Mouse (Mus musculus) stomach, embryonic 15.5 days (tissue): ENCODE measurements around the gene Gxylt2. TPM values are rescaled to one million over a fixed set of nuclear protein-coding genes. Genes with fewer than 3 reads are reported as not detected.

Source experiments
- ATAC-seq: fragments of 200-750 bp; cut with Nextera tagmentation; 2 replicates; pipeline ENCODE4 v1.8.0; 2017; ENCODE audit warnings: low read depth, moderate number of reproducible peaks, moderate TSS enrichment; ENCODE audit not compliant: insufficient read depth, low FRiP score
- H3K27ac ChIP-seq: fragments of 300-500 bp; sonication (generic); 2 replicates; pipeline ENCODE4 v1.5.1; 2015; ENCODE audit warnings: mild to moderate bottlenecking, inconsistent platforms
- H3K27me3 ChIP-seq: fragments of 300-500 bp; sonication (generic); replicated peaks from 2 replicates; pipeline ENCODE4 v1.6.1; 2015; ENCODE audit warnings: inconsistent platforms
- H3K36me3 ChIP-seq: fragments of 300-500 bp; sonication (generic); 2 replicates; pipeline ENCODE4 v1.6.1; 2015; ENCODE audit warnings: inconsistent platforms
- H3K4me1 ChIP-seq: fragments of 300-500 bp; sonication (generic); 2 replicates; pipeline ENCODE4 v1.6.1; 2015; ENCODE audit warnings: inconsistent platforms
- H3K4me2 ChIP-seq: fragments of 300-500 bp; sonication (generic); 2 replicates; pipeline ENCODE4 v1.6.1; 2015; ENCODE audit warnings: mild to moderate bottlenecking, inconsistent platforms
- H3K4me3 ChIP-seq: fragments of 300-500 bp; sonication (generic); replicated peaks from 2 replicates; pipeline ENCODE4 v1.5.1; 2015; ENCODE audit warnings: inconsistent platforms
- H3K9ac ChIP-seq: fragments of 300-500 bp; sonication (generic); 2 replicates; pipeline ENCODE4 v1.6.1; 2015; ENCODE audit warnings: inconsistent platforms
- H3K9me3 ChIP-seq: fragments of 300-500 bp; sonication (generic); 2 replicates; pipeline ENCODE4 v1.6.1; 2016; ENCODE audit warnings: inconsistent platforms
- WGBS: fragments of 180-500 bp; shearing (Covaris S2); methylation state at CpG from one replicate; pipeline ENCODE4 v1.1.7; 2015; 5-methylcytosine and 5-hydroxymethylcytosine counted together
- polyA plus RNA-seq: library from polyadenylated mRNA; unstranded; fragments of >200 nt; fragmentation: Nextera tagmentation; extraction: Ambion mirVana; gene quantifications from 2 replicates; pipeline ENCODE4 v1.2.1, GENCODE M21; 2015

Gene Gxylt2
- polyA plus RNA-seq, 1 experiment from 2014 or later = 1.6 TPM

DNA sequence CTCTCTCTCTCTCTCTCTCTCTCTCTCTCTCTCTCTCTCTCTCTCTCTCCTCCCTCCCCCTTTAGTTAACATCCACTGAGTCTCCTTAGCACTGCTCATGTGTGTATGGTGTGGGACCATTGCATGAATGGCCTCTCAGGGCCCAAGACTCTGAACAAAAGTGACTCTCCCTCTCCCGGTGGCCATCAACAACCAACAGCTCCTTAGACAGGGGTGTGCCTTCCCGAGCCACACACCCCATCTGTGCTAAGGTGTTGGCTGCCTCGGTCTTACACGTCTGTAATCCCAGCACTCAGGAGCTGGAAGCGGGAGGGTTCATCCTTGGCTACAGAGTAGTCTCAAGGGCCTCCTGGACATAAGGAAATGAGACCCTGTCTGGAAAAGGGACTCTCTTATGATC is 4.5 kb upstream of the Gxylt2 start:
- Histone ChIP-seq H3K4me1 (no peaks in the 10 kb centered on the region), H3K9me3 (no peaks in the 10 kb centered on the region), H3K27me3 (peaks cover 16% of the 10 kb centered on the region), H3K4me2 (no peak overlapping the region), H3K27ac (no peak overlapping the region), H3K9ac (no peak overlapping the region), H3K4me3 (no peak overlapping the region), H3K36me3 (no peaks in the 10 kb centered on the region)
- WGBS = 76% methylated on average over 5 of the region's 5 CpGs
- no peak for ATAC-seq

DNA sequence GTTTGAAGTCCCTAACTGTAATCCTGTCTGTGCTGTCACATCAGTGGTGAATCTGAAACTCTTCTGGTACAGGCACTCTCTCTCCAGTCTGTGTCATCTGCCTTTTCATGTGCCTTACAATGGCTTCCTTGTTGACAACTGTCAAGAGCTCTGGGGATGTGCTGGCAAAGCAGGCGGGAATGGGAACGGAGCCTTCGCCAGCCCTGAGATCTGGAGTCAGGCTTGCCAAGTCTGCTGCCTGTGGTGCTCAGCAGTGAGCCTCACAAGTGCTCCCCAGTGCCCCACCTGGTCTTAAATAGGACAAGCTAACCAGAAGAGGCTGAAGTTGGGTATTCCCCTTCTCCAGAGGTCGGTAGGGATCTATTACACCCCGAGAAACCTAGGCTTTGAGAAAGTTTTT is 3.8 kb upstream of the Gxylt2 start:
- H3K9me3 ChIP-seq = no peaks in the 10 kb centered on the region
- no peak overlapping the region for H3K27ac ChIP-seq
- no peaks in the 10 kb centered on the region for H3K36me3 ChIP-seq
- no peak overlapping the region for H3K4me2 ChIP-seq
- no peak overlapping the region for H3K4me3 ChIP-seq
- peaks cover 17% of the 10 kb centered on the region for H3K27me3 ChIP-seq
- 0 out of 2 replicates have a peak, but pooled peaks cover 4% of the 10 kb centered on the region for H3K4me1 ChIP-seq
- ATAC-seq = no peak
- H3K9ac ChIP-seq = no peak overlapping the region
- WGBS = 69% methylated on average over 5 of the region's 5 CpGs

DNA sequence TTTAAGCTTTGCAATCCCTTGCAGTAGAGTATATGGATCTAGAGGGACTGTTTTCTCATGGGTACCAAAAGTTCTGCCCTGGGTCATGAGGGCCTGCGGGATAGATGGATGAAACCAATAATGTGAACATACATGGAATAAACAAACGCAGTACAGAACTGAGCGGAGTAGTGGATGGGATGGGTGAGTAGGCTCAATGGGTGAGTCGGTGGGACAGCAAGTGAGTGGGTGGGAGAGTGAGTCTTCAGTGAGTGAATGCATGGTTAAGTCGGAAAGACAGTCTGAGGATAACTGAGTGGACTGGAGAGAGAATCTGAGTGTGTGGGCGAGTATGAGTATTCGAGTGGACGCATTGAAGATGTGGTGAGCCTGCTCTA is 349 bp upstream of the Gxylt2 start:
- Histone ChIP-seq H3K9me3 (no peaks in the 10 kb centered on the region), H3K36me3 (no peaks in the 10 kb centered on the region), H3K27ac (no peak overlapping the region), H3K27me3 (peaks cover 17% of the 10 kb centered on the region), H3K4me1 (0 out of 2 replicates have a peak, but pooled peaks cover 4% of the 10 kb centered on the region), H3K4me3 (peak overlapping the region; percentile 58), H3K4me2 (peak overlapping the region; percentile 90), H3K9ac (0 out of 2 replicates have a peak overlapping the region, but pooled peaks have one; percentile 27)
- 28% methylated on average over 8 of the region's 8 CpGs for WGBS
- no peak for ATAC-seq

DNA sequence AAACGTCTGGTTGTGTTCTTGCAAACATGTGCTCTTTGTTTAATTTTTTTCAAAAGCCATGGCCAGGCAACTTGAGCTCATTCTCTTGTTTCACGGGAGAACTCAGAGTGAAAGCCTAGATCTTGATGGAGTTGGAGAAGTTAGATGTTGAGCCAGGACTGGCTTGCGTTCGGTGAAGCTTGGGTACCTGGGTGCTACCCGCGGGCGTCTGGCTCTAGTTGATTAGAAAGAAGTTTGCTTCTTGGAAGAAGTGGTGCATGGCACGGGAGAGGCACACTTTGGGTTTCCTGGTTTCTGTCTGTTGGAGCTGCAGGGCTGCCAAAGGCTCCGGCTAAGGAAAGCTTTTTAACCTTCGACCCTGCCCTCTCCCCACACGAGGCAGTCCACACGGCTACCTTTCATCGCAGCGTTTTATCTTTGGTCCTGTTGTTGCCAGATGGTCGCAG is 855 bp downstream of the Gxylt2 start:
- Histone ChIP-seq H3K9ac (no peak overlapping the region), H3K4me3 (peak overlapping the region; percentile 58), H3K27me3 (peaks cover 17% of the 10 kb centered on the region), H3K9me3 (no peaks in the 10 kb centered on the region), H3K4me2 (peak overlapping the region; percentile 90), H3K27ac (no peak overlapping the region), H3K4me1 (0 out of 2 replicates have a peak, but pooled peaks cover 4% of the 10 kb centered on the region), H3K36me3 (no peaks in the 10 kb centered on the region)
- 3% methylated on average over 15 of the region's 15 CpGs for WGBS
- no peak for ATAC-seq

DNA sequence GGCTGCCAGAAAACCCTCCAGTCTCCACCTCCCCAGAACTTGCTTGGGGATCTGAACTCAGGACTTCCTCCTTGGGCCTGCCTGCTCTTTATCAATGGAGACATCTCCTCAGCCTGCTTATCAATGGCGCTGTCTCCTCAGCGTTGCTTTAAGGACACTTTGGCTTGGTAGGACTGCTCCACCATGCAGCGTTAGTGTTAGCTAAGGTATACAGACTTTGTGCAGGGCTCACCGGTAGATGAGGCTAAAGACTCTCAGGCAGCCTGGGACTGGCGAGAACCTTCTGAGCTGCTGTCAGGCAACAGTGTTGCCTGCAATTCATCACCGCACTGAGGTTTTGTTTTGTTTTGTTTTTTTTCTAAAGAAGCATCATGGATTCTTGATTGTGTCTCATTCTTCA is 2.3 kb downstream of the Gxylt2 start:
- H3K4me1 ChIP-seq = 0 out of 2 replicates have a peak, but pooled peaks cover 4% of the 10 kb centered on the region
- WGBS = 68% methylated on average over 6 of the region's 6 CpGs
- ATAC-seq = no peak
- no peak overlapping the region for H3K27ac ChIP-seq
- no peak overlapping the region for H3K4me2 ChIP-seq
- peaks cover 17% of the 10 kb centered on the region for H3K27me3 ChIP-seq
- H3K4me3 ChIP-seq = no peak overlapping the region
- H3K9ac ChIP-seq = no peak overlapping the region
- H3K36me3 ChIP-seq = no peaks in the 10 kb centered on the region
- H3K9me3 ChIP-seq = no peaks in the 10 kb centered on the region

DNA sequence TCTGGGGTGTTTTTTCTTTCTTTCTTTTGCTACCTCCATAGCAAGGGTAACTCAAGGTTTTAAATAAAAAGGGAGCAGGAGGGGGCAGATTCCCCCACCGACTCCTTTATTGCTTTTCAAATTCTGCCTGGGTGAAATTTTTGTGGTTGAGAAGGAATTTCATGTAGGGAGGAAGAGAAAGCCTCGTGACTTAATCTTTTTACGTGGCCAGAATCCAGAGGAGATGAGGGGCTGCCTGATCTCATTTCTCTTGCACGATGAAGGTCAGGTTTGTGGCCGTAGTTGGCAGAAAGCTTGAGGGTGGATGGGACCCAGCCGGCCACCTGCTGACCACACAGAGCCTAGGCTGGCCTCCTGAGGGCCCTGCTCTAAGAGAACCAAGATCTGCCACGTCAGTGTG is 3.0 kb downstream of the Gxylt2 start:
- WGBS = 48% methylated on average over 7 of the region's 7 CpGs
- ATAC-seq = no peak
- Histone ChIP-seq H3K9me3 (no peaks in the 10 kb centered on the region), H3K4me3 (no peak overlapping the region), H3K27ac (no peak overlapping the region), H3K4me2 (no peak overlapping the region), H3K36me3 (no peaks in the 10 kb centered on the region), H3K27me3 (peaks cover 17% of the 10 kb centered on the region), H3K9ac (no peak overlapping the region), H3K4me1 (0 out of 2 replicates have a peak, but pooled peaks cover 4% of the 10 kb centered on the region)

DNA sequence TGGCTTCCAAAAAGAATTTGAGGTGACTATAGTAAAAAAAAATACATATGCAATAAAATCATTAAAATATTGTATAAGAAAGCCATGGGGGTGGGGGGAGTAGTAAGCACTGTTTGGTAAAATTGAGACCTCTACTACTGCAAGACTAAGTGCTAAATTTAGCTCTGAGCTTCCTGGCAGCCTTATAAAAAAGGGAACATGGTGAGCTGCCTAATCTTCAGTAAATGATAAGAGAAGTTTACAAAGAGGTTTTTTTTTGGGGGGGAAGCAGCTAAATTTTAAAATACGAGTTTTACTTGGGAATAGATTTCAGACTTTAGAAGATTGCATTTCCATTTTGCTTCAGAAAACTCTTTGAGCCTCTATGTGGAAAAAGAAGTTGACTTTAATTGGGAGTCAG is 3.7 kb downstream of the Gxylt2 start:
- ATAC-seq = no peak
- 0 out of 2 replicates have a peak, but pooled peaks cover 4% of the 10 kb centered on the region for H3K4me1 ChIP-seq
- H3K4me3 ChIP-seq = no peak overlapping the region
- H3K4me2 ChIP-seq = no peak overlapping the region
- no peaks in the 10 kb centered on the region for H3K9me3 ChIP-seq
- H3K9ac ChIP-seq = no peak overlapping the region
- H3K27ac ChIP-seq = no peak overlapping the region
- peaks cover 17% of the 10 kb centered on the region for H3K27me3 ChIP-seq
- no peaks in the 10 kb centered on the region for H3K36me3 ChIP-seq
- 72% methylated on average over 1 of the region's 1 CpGs for WGBS

DNA sequence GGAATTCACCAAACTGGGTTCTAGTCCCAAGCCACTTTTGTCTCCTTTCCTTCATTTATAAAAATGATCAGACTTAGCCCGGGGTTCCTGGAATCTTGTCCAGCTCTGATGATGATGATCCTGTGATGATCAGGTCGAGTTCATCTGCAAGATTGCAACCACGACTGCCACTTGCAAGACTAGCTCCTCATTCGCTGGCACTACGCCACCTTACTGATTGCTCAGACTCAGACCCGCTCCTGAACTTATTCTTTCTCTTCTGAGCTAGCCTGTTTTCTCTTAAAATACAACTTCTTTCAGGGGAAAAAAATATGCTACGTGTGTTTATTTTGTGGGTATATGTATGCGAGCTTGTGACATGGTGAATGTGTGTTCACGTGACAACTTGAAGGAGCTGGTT is 4.5 kb downstream of the Gxylt2 start:
- no peak overlapping the region for H3K4me2 ChIP-seq
- ATAC-seq = no peak
- no peaks in the 10 kb centered on the region for H3K9me3 ChIP-seq
- no peak overlapping the region for H3K4me3 ChIP-seq
- H3K4me1 ChIP-seq = 0 out of 2 replicates have a peak, but pooled peaks cover 4% of the 10 kb centered on the region
- H3K9ac ChIP-seq = no peak overlapping the region
- H3K36me3 ChIP-seq = no peaks in the 10 kb centered on the region
- no peak overlapping the region for H3K27ac ChIP-seq
- WGBS = 76% methylated on average over 9 of the region's 9 CpGs
- peaks cover 11% of the 10 kb centered on the region for H3K27me3 ChIP-seq

DNA sequence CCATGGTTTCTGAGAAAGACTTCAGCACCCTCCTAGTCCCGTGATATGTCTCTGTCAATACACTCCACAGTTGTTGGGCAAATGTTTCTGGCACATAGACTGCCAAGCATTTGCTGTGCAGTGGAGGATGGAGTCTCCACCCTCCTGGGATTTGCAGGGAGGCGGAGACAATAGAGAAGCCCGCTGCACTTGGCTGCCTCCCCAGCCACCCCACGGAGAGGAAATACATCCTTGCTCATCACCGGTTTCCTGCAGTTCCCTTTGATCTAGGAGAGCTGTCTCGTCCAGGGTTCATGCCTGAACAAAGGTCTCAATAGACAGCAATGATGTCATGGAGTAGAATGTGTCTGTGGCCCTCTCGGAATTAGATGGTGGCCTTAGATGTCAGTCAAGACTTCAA is 4.9 kb downstream of the Gxylt2 start:
- WGBS = 38% methylated on average over 7 of the region's 7 CpGs
- H3K4me1 ChIP-seq = 0 out of 2 replicates have a peak, but pooled peaks cover 4% of the 10 kb centered on the region
- H3K4me2 ChIP-seq = no peak overlapping the region
- H3K4me3 ChIP-seq = no peak overlapping the region
- H3K27me3 ChIP-seq = peaks cover 7% of the 10 kb centered on the region
- no peaks in the 10 kb centered on the region for H3K9me3 ChIP-seq
- H3K27ac ChIP-seq = no peak overlapping the region
- no peaks in the 10 kb centered on the region for H3K36me3 ChIP-seq
- ATAC-seq = no peak
- H3K9ac ChIP-seq = no peak overlapping the region

DNA sequence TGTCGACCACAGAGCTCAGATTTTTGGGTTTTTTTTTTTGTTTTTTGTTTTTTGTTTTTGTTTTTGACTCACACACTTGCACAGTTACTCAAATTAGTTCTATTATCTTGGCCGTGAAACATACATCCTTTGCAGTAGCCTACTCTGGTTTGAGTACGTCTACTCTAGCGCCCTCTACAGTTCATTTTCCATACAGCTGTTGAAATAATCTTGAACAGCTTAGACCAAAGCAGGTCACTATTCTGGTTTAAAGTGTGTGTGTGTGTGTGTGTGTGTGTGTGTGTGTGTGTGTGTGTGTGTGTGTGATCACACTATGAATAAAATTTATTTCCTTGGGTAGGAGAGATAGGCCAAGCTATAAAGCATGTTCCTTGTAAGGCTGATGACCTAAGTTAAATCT is 5.6 kb downstream of the Gxylt2 start:
- Histone ChIP-seq H3K27me3 (no peaks in the 10 kb centered on the region; the same call in 1 of the 2 replicates), H3K36me3 (no peaks in the 10 kb centered on the region), H3K9me3 (no peaks in the 10 kb centered on the region), H3K4me3 (no peak overlapping the region), H3K4me2 (no peak overlapping the region), H3K4me1 (0 out of 2 replicates have a peak, but pooled peaks cover 4% of the 10 kb centered on the region), H3K9ac (no peak overlapping the region), H3K27ac (no peak overlapping the region)
- WGBS = 40% methylated on average over 4 of the region's 4 CpGs
- no peak for ATAC-seq

DNA sequence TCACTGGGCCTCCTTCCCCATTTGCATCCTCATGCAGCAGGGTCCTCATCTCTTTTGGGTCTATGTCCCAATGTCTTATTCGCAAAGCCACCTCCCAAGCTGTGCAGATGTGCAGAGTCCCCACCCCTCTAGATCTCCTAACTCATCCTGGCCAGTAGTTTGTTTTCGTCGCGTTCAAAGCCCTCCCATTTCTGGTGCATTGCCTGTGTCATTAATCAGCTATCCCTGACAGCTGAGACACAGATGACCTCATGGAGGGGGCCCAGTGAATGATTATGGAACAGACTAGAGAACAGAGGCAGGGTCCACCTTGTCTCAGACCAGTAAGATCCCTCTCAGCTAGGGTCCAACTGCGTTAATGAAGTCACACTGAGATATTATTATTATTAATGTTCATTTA is 6.3 kb downstream of the Gxylt2 start:
- Histone ChIP-seq H3K4me3 (no peak overlapping the region), H3K4me2 (no peak overlapping the region), H3K27me3 (no peaks in the 10 kb centered on the region), H3K9ac (no peak overlapping the region), H3K9me3 (no peaks in the 10 kb centered on the region), H3K27ac (no peak overlapping the region), H3K36me3 (no peaks in the 10 kb centered on the region), H3K4me1 (no peaks in the 10 kb centered on the region)
- 74% methylated on average over 5 of the region's 5 CpGs for WGBS
- ATAC-seq = no peak

DNA sequence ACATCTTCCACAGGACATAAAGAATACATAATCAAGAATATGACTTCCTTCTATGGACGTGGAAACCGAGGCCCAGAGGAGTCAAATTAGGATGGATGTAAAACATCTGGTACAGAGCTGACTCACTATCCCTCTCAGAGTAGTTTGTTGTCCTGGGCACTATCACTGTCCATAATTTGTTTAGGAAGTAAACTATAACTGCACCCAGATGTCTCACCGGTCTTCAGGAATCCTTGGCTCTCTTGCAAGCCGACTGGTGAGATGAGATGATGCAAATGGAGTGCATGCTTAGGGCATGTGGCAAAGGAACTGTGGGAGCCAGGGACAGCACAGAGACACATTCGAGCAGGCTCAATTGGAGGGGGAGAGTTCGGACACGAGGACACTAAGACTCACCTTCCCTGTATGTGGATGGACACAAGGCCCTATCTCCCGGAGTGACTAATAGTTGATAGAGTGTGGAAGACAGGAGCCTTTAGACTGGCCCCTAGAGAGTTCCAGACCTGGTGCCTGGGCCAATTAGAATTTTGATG is 10.8 kb downstream of the Gxylt2 start:
- 68% methylated on average over 8 of the region's 8 CpGs for WGBS
- Histone ChIP-seq H3K9me3 (no peaks in the 10 kb centered on the region), H3K36me3 (no peaks in the 10 kb centered on the region), H3K4me1 (no peaks in the 10 kb centered on the region), H3K9ac (no peak overlapping the region), H3K4me2 (no peak overlapping the region), H3K4me3 (no peak overlapping the region), H3K27ac (no peak overlapping the region), H3K27me3 (no peaks in the 10 kb centered on the region)
- no peak for ATAC-seq

DNA sequence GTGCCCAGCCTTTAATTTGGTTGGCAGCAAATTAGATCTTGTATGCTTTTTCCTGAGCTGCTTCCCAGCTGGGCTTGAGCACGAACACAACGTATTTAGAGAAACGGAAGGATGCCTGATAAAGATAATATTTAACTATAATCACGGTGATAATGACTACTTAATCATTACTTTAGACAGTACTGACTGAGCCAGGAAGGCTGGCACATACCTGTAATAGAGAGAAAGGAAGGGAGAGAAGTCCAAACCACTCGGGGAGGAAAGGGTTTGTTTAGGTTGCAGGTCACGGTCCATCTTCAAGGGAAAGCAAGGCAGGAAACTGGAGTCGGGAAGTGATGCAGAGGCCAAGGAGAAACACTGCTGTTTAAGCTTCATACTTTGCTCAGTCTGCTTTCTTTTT is 11.6 kb downstream of the Gxylt2 start:
- no peak overlapping the region for H3K9ac ChIP-seq
- H3K4me3 ChIP-seq = no peak overlapping the region
- H3K9me3 ChIP-seq = no peaks in the 10 kb centered on the region
- ATAC-seq = no peak
- H3K27me3 ChIP-seq = no peaks in the 10 kb centered on the region
- WGBS = 51% methylated on average over 7 of the region's 7 CpGs
- no peak overlapping the region for H3K27ac ChIP-seq
- no peaks in the 10 kb centered on the region for H3K4me1 ChIP-seq
- no peaks in the 10 kb centered on the region for H3K36me3 ChIP-seq
- no peak overlapping the region for H3K4me2 ChIP-seq
